Mouse (Mus musculus) midbrain, embryonic 14.5 days (tissue): ENCODE measurements around the gene Mroh8. TPM values are rescaled to one million over a fixed set of nuclear protein-coding genes. Genes with fewer than 3 reads are reported as not detected.
"Not testable (repeated sequence)": the region's sequence is repeated elsewhere in the genome, so short reads cannot be mapped to it uniquely, and the experiment has no call there.

Experiments used
- ATAC-seq: fragments of 200-750 bp; cut with Nextera tagmentation; 2 replicates; pipeline ENCODE4 v1.8.0; 2017; ENCODE audit warnings: moderate number of reproducible peaks, moderate library complexity; ENCODE audit not compliant: low FRiP score, low TSS enrichment
- DNase-seq: peaks from one replicate; pipeline ENCODE4 v3.0.0-alpha.2; 2015
- H3K27ac ChIP-seq: fragments of 300-500 bp; sonication (generic); replicated peaks from 2 replicates; pipeline ENCODE4 v1.5.1; 2014; ENCODE audit warnings: mild to moderate bottlenecking, low read depth, low read length, moderate library complexity
- H3K27me3 ChIP-seq: fragments of 300-500 bp; sonication (generic); 2 replicates; pipeline ENCODE4 v1.6.1; 2014; ENCODE audit warnings: low read length, control low read depth, mixed read lengths; ENCODE audit not compliant: control insufficient read depth, insufficient read depth
- H3K36me3 ChIP-seq: fragments of 300-500 bp; sonication (generic); 2 replicates; pipeline ENCODE4 v1.6.1; 2014; ENCODE audit warnings: low read length, control low read depth; ENCODE audit not compliant: control insufficient read depth, insufficient read depth
- H3K4me1 ChIP-seq: fragments of 300-500 bp; sonication (generic); 2 replicates; pipeline ENCODE4 v1.6.1; 2014; ENCODE audit warnings: mild to moderate bottlenecking, antibody characterized with exemption, low read length, control low read depth; ENCODE audit not compliant: control insufficient read depth, insufficient read depth
- H3K4me2 ChIP-seq: fragments of 300-500 bp; sonication (generic); 2 replicates; pipeline ENCODE4 v1.6.1; 2014; ENCODE audit warnings: mild to moderate bottlenecking, low read length, moderate library complexity
- H3K4me3 ChIP-seq: fragments of 300-500 bp; sonication (generic); replicated peaks from 2 replicates; pipeline ENCODE4 v1.5.1; 2014; ENCODE audit warnings: low read depth, low read length
- H3K9ac ChIP-seq: fragments of 300-500 bp; sonication (generic); replicated peaks from 2 replicates; pipeline ENCODE4 v1.6.1; 2014; ENCODE audit warnings: mild to moderate bottlenecking, low read length, moderate library complexity
- H3K9me3 ChIP-seq: fragments of 300-500 bp; sonication (generic); 2 replicates; pipeline ENCODE4 v1.6.1; 2016; ENCODE audit warnings: low read length, control low read depth, mixed read lengths; ENCODE audit not compliant: control insufficient read depth
- WGBS: fragments of 180-500 bp; shearing (Covaris S2); extraction: QIAGEN DNeasy Blood & Tissue Kit; methylation state at CpG from one replicate; pipeline ENCODE4 v1.1.7; 2014; 5-methylcytosine and 5-hydroxymethylcytosine counted together
- polyA plus RNA-seq: library from polyadenylated mRNA; unstranded; fragments of >200 nt; fragmentation: Nextera tagmentation; extraction: Ambion mirVana; gene quantifications from 2 replicates; pipeline ENCODE4 v1.2.1, GENCODE M21; 2014

Mroh8 gene
- polyA plus RNA-seq, 1 experiment from 2014 or later, result 0.33 TPM

DNA sequence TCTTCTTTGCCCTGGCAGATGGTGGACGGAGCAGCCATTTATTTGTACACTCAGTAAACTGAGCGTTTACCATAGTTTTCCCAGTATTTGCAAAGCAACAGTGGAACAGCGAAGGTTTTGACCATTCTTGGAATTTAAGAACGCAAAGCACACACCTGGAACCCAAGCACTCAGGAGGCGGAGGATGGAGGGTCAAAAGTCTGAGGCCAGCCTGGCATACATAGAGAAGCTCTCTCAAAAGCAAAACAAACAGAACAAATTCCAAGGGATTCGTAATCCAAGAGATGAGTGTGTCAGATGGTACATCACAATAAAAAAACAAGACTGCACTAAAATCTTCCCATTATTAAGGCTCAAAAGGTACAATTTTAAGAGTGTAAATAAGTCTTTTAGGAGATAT, 105.8 kb downstream of the Mroh8 start:
- peaks cover 5% of the 10 kb centered on the region; the same call in 1 of the 2 replicates for H3K4me1 ChIP-seq

GRCm38 (mm10) chr2:157172984-157173383, 106.4 kb downstream of the Mroh8 start:
- 96% methylated on average over 6 of the region's 6 CpGs for WGBS
- H3K27ac ChIP-seq, result no peak overlapping the region
- DNase-seq, result no peak
- peaks cover 5% of the 10 kb centered on the region; the same call in 1 of the 2 replicates for H3K4me1 ChIP-seq
- no peak overlapping the region for H3K4me2 ChIP-seq
- H3K27me3 ChIP-seq, result no peaks in the 10 kb centered on the region
- ATAC-seq, result no peak
- peaks cover 45% of the 10 kb centered on the region for H3K36me3 ChIP-seq
- H3K9me3 ChIP-seq, result no peaks in the 10 kb centered on the region
- no peak overlapping the region for H3K4me3 ChIP-seq
- H3K9ac ChIP-seq, result no peak overlapping the region

More for the DNA sequence above, 105.8 kb downstream of the Mroh8 start:
- no peak overlapping the region for H3K27ac ChIP-seq
- peaks cover 42% of the 10 kb centered on the region for H3K36me3 ChIP-seq
- WGBS, result 93% methylated on average over 6 of the region's 6 CpGs
- no peak overlapping the region for H3K4me3 ChIP-seq
- H3K9me3 ChIP-seq, result no peaks in the 10 kb centered on the region
- H3K27me3 ChIP-seq, result no peaks in the 10 kb centered on the region
- ATAC-seq (no peak), DNase-seq (no peak)
- no peak overlapping the region for H3K4me2 ChIP-seq
- no peak overlapping the region for H3K9ac ChIP-seq

- Histone ChIP-seq H3K27me3 (no peaks in the 10 kb centered on the region), H3K36me3 (peaks cover 43% of the 10 kb centered on the region), H3K4me2 (no peak overlapping the region), H3K9ac (no peak overlapping the region), H3K27ac (peak overlapping the region; percentile 57), H3K9me3 (no peaks in the 10 kb centered on the region), H3K4me1 (peaks cover 5% of the 10 kb centered on the region; the same call in 1 of the 2 replicates), H3K4me3 (no peak overlapping the region)
- DNase-seq (peak; percentile 28), ATAC-seq (no peak)
- 20% methylated on average over 6 of the region's 6 CpGs for WGBS
Observed at GRCm38 (mm10) chr2:157170626-157171025, 108.7 kb downstream of the Mroh8 start.

GRCm38 (mm10) chr2:157170166-157170565, 109.2 kb downstream of the Mroh8 start:
- WGBS, result 4% methylated on average over 5 of the region's 5 CpGs
- Histone ChIP-seq H3K9me3 (no peaks in the 10 kb centered on the region), H3K9ac (0 out of 2 replicates have a peak overlapping the region, but pooled peaks have one; percentile 20), H3K36me3 (peaks cover 38% of the 10 kb centered on the region), H3K4me1 (peaks cover 5% of the 10 kb centered on the region; the same call in 1 of the 2 replicates), H3K4me3 (no peak overlapping the region), H3K27me3 (no peaks in the 10 kb centered on the region), H3K4me2 (no peak overlapping the region), H3K27ac (peak overlapping the region; percentile 57)
- peak; percentile 72 for DNase-seq
- ATAC-seq, result no peak

DNA sequence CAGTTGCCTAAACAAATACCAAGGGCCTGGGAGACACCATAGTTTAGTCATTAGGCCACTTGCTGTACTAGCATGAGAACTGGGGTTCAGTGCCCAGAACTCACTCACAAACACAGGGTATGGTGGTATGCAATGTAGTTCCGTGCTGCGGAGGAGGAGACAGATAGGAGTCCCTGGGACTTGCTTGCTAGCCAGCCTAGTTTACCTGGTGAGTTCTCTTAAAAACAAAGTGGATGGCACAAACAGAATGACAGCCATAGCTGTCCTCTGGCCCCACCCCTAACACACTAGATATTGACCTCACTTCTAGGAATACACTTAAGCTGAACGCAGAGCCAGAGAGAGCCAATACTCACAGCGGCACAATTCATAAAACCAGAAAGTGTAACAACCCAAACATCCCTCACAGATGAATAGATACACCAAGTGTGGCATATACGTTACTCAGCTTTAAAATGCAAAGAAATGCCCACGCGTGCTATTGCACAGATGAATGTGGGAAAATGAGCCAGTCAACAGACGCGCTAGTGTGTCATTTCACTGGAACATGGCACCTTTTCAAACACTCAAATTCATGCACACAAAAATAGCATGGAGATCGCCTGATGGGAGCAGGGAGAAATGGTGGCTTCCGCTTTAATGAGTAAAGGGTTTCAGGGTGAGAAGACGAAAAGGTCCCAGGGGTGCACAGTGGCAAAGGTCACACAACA, 112.8 kb downstream of the Mroh8 start:
- H3K4me3 ChIP-seq, result no peak overlapping the region
- H3K27ac ChIP-seq, result no peak overlapping the region
- H3K4me1 ChIP-seq, result peaks cover 5% of the 10 kb centered on the region; the same call in 1 of the 2 replicates
- 95% methylated on average over 12 of the region's 12 CpGs for WGBS
- H3K4me2 ChIP-seq, result no peak overlapping the region
- ATAC-seq (no peak), DNase-seq (no peak)
- peaks cover 41% of the 10 kb centered on the region for H3K36me3 ChIP-seq
- no peaks in the 10 kb centered on the region for H3K9me3 ChIP-seq
- no peak overlapping the region for H3K9ac ChIP-seq
- no peaks in the 10 kb centered on the region for H3K27me3 ChIP-seq

DNA sequence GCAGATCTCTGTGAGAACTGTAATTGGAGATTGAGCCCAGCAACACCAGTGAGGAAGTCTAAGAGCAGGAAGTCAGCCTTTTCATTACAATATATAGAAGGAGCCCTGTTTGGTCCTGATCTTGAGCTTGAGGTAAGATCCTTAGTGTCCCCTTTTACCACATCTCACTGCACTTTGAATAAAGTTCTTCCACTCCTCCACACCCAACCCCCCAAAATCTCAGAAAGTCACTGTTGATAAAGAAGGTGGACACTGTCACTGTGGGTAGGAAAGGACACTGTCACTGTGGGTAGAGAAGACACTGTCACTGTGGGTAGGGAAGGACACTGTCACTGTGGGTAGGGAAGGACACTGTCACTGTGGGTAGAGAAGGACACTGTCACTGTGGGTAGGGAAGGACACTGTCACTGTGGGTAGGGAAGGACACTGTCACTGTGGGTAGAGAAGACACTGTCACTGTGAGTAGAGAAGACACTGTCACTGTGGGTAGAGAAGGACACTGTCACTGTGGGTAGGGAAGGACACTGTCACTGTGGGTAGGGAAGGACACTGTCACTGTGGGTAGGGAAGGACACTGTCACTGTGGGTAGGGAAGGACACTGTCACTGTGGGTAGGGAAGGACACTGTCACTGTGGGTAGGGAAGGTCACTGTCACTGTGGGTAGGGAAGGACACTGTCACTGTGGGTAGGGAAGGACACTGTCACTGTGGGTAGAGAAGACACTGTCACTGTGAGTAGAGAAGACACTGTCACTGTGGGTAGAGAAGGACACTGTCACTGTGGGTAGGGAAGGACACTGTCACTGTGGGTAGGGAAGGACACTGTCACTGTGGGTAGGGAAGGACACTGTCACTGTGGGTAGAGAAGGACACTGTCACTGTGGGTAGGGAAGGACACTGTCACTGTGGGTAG, 113.8 kb downstream of the Mroh8 start:
- not testable (repeated sequence) for H3K4me2 ChIP-seq, H3K4me1 ChIP-seq, DNase-seq, H3K9ac ChIP-seq, H3K27me3 ChIP-seq, H3K4me3 ChIP-seq, ATAC-seq, H3K27ac ChIP-seq, H3K9me3 ChIP-seq
- H3K36me3 ChIP-seq, result peaks cover 48% of the 10 kb centered on the region

- DNase-seq, result no peak
- Histone ChIP-seq H3K27me3 (no peaks in the 10 kb centered on the region), H3K9ac (no peak overlapping the region), H3K4me1 (no peaks in the 10 kb centered on the region), H3K4me3 (no peak overlapping the region), H3K4me2 (no peak overlapping the region), H3K36me3 (peaks cover 54% of the 10 kb centered on the region), H3K9me3 (no peaks in the 10 kb centered on the region), H3K27ac (no peak overlapping the region)
- WGBS, result 96% methylated on average over 2 of the region's 2 CpGs
- ATAC-seq, result no peak
Observed at GRCm38 (mm10) chr2:157164101-157164500, 115.2 kb downstream of the Mroh8 start.
